In genomic region chr12:32306326-32306725, GRCm38 (mm10) we compare ENCODE assay signal across 16 mouse cellular contexts.
A peak's percentile ranks its signal among the peaks of the same experiment; 100 is the strongest.
DNase-seq lines count a peak whose midpoint lies in the region; ATAC-seq and TF ChIP-seq lines count a peak whose summit lies in the region.
"Had no signal": no experiment of that assay in that cellular context is flagged by ENCODE, and none has a peak within 500 bp of the region (broad histone marks: within the 10 kb centered on the region; RNA-seq: fewer than 3 reads in every experiment).

No protein-coding gene starts in this region.

- 0 out of 2 replicates have a peak, but pooled peaks cover 5% of the 10 kb centered on the region for H3K27me3 ChIP-seq in liver, embryonic 12.5 days (replicated peaks)
- H3K27me3 ChIP-seq in small intestine, adult 2 months (ENCODE audit: control insufficient read depth, insufficient read depth, low read length): no peaks in the 10 kb centered on the region
- H3K27me3 ChIP-seq in embryonic facial prominence, embryonic 10.5 days (replicated peaks; ENCODE audit: low read depth, poor library complexity, severe bottlenecking): no peaks in the 10 kb centered on the region
- H3K27me3 ChIP-seq in midbrain, embryonic 16.5 days (ENCODE audit: control insufficient read depth, insufficient read depth, low read depth, low read length): no peaks in the 10 kb centered on the region
- H3K27me3 ChIP-seq in hindbrain, embryonic 10.5 days (ENCODE audit: insufficient read depth, poor library complexity, severe bottlenecking): no peaks in the 10 kb centered on the region
- H3K27me3 ChIP-seq: embryonic facial prominence, embryonic 13.5 days had no signal

- peak overlapping the region; percentile 95 for H3K27ac ChIP-seq in liver, embryonic 12.5 days
- H3K27ac ChIP-seq in small intestine, adult 2 months (ENCODE audit: insufficient read depth, low read depth, low read length): peak overlapping the region; percentile 89
- H3K27ac ChIP-seq in embryonic facial prominence, embryonic 10.5 days (replicated peaks): no peak overlapping the region
- H3K27ac ChIP-seq in midbrain, embryonic 16.5 days (ENCODE audit: low read length): no peak overlapping the region
- no peak overlapping the region for H3K27ac ChIP-seq in hindbrain, embryonic 10.5 days
- H3K27ac ChIP-seq: embryonic facial prominence, embryonic 13.5 days had no signal

- ATAC-seq in liver, embryonic 12.5 days: no peak
- ATAC-seq in midbrain, embryonic 16.5 days: no peak
- ATAC-seq: forebrain, embryonic 14.5 days had no signal

- no peaks in the 10 kb centered on the region for H3K9me3 ChIP-seq in liver, embryonic 12.5 days (replicated peaks)
- H3K9me3 ChIP-seq in embryonic facial prominence, embryonic 10.5 days: no peaks in the 10 kb centered on the region
- H3K9me3 ChIP-seq in midbrain, embryonic 16.5 days (replicated peaks; ENCODE audit: control insufficient read depth, low read length, poor library complexity, severe bottlenecking): no peaks in the 10 kb centered on the region
- no peaks in the 10 kb centered on the region for H3K9me3 ChIP-seq in hindbrain, embryonic 10.5 days
- H3K9me3 ChIP-seq: embryonic facial prominence, embryonic 13.5 days had no signal

- TF ChIP-seq POLR2A in small intestine, adult 2 months (IDR thresholded peaks at IDR 0.05; ENCODE audit: low read depth, low read length): no peak

- peak; percentile 11 for DNase-seq in lung, adult 18-20 months
- no peak for DNase-seq in lung, postnatal 10 days
- DNase-seq in adipocyte (ENCODE audit: low spot score): peak; percentile 38
- no peak for DNase-seq in embryonic facial prominence, embryonic 10.5 days (ENCODE audit: low spot score)
- DNase-seq in hindbrain, embryonic 10.5 days (ENCODE audit: low spot score): no peak
- DNase-seq: cerebellum, adult 9-10 months; kidney, postnatal 4 days; lung, embryonic 14.5 days; midbrain, embryonic 14.5 days; right cerebral cortex, postnatal 14 days; thymus, adult 2 months had no signal

- peaks cover 40% of the 10 kb centered on the region for H3K4me1 ChIP-seq in liver, embryonic 12.5 days
- peaks cover 14% of the 10 kb centered on the region; the same call in 1 of the 2 replicates for H3K4me1 ChIP-seq in small intestine, adult 2 months (ENCODE audit: control insufficient read depth, insufficient read depth, insufficient read length, low read length)
- no peaks in the 10 kb centered on the region for H3K4me1 ChIP-seq in embryonic facial prominence, embryonic 10.5 days
- H3K4me1 ChIP-seq in midbrain, embryonic 16.5 days (ENCODE audit: control insufficient read depth, insufficient read depth, low read length): no peaks in the 10 kb centered on the region
- H3K4me1 ChIP-seq in hindbrain, embryonic 10.5 days (replicated peaks): no peaks in the 10 kb centered on the region; the same call in 1 of the 2 replicates
- H3K4me1 ChIP-seq: embryonic facial prominence, embryonic 13.5 days had no signal

- no peak for TF ChIP-seq CTCF in small intestine, adult 2 months (IDR thresholded peaks at IDR 0.05; ENCODE audit: extremely low read depth, insufficient read length, insufficient replicate concordance, low read depth, low read length)

- H3K4me2 ChIP-seq in liver, embryonic 12.5 days: peak overlapping the region; percentile 75; the same call in 1 of the 2 replicates
- H3K4me2 ChIP-seq in midbrain, embryonic 16.5 days (ENCODE audit: low read length): no peak overlapping the region
- H3K4me2 ChIP-seq: embryonic facial prominence, embryonic 13.5 days; lung, embryonic 14.5 days had no signal

- H3K4me3 ChIP-seq in liver, embryonic 12.5 days: no peak overlapping the region
- no peak overlapping the region for H3K4me3 ChIP-seq in small intestine, adult 2 months (ENCODE audit: low read depth, low read length)
- H3K4me3 ChIP-seq in embryonic facial prominence, embryonic 10.5 days: no peak overlapping the region
- no peak overlapping the region for H3K4me3 ChIP-seq in midbrain, embryonic 16.5 days (ENCODE audit: low read depth, low read length)
- no peak overlapping the region for H3K4me3 ChIP-seq in hindbrain, embryonic 10.5 days
- H3K4me3 ChIP-seq: embryonic facial prominence, embryonic 13.5 days had no signal

- no peaks in the 10 kb centered on the region for H3K36me3 ChIP-seq in liver, embryonic 12.5 days
- no peaks in the 10 kb centered on the region for H3K36me3 ChIP-seq in small intestine, adult 2 months (ENCODE audit: control insufficient read depth, insufficient read depth, low read length)
- H3K36me3 ChIP-seq in embryonic facial prominence, embryonic 10.5 days (replicated peaks): no peaks in the 10 kb centered on the region
- no peaks in the 10 kb centered on the region for H3K36me3 ChIP-seq in midbrain, embryonic 16.5 days (ENCODE audit: control insufficient read depth, insufficient read depth, low read length)
- no peaks in the 10 kb centered on the region for H3K36me3 ChIP-seq in hindbrain, embryonic 10.5 days
- H3K36me3 ChIP-seq: embryonic facial prominence, embryonic 13.5 days had no signal

- H3K9ac ChIP-seq in liver, embryonic 12.5 days: no peak overlapping the region
- H3K9ac ChIP-seq in midbrain, embryonic 16.5 days (ENCODE audit: low read depth, low read length): no peak overlapping the region
- H3K9ac ChIP-seq: embryonic facial prominence, embryonic 13.5 days; lung, embryonic 14.5 days had no signal

- WGBS in liver, embryonic 12.5 days (ENCODE audit: insufficient replicate concordance): 82% methylated on average over 4 of the region's 4 CpGs
- WGBS in small intestine, adult 2 months: 72% methylated on average over 4 of the region's 4 CpGs
- 93% methylated on average over 4 of the region's 4 CpGs for WGBS in embryonic facial prominence, embryonic 10.5 days
- WGBS in midbrain, embryonic 16.5 days: 91% methylated on average over 4 of the region's 4 CpGs
- WGBS in hindbrain, embryonic 10.5 days: 93% methylated on average over 4 of the region's 4 CpGs

Comparison
In these comparisons a context has a peak if more than half of its experiments do, and no peak if none do; other contexts are left out.
1. DNase-seq: peak in lung, adult 18-20 months (2 of 2) and adipocyte (single experiment); none in lung, postnatal 10 days (single experiment), embryonic facial prominence, embryonic 10.5 days (single experiment) and hindbrain, embryonic 10.5 days (single experiment).
2. H3K27ac ChIP-seq: peak in liver, embryonic 12.5 days (single experiment) and small intestine, adult 2 months (single experiment); none in embryonic facial prominence, embryonic 10.5 days (single experiment), midbrain, embryonic 16.5 days (single experiment) and hindbrain, embryonic 10.5 days (single experiment).